Mouse (Mus musculus) frontal cortex, postnatal 14 days (tissue): Measurements from ENCODE around the gene Selenoo.
A peak's percentile ranks its signal among the peaks of the same experiment; 100 is the strongest.

ENCODE experiments used
- DNase-seq, 2 experiments: peaks; one replicate each; pipeline ENCODE4 v3.0.0; 2022; ENCODE audit warnings: low spot score in 2 of 2

Selenoo gene

GRCm38 (mm10) chr15:89126622-89127021 lies 37.7 kb downstream of the Selenoo start:
- no peak for DNase-seq

- no peak for DNase-seq
Measured at GRCm38 (mm10) chr15:89127364-89127940, 38.6 kb downstream of the Selenoo start.

- peak; percentile 72 to 76 for DNase-seq
Measured at GRCm38 (mm10) chr15:89128382-89129350, 39.8 kb downstream of the Selenoo start, which contains the start of gene Hdac10. Hdac10 (minus strand) TSS chr15:89128700.

- no peak for DNase-seq
Measured at GRCm38 (mm10) chr15:89130245-89130644, 41.4 kb downstream of the Selenoo start.

- DNase-seq: no peak
Measured at GRCm38 (mm10) chr15:89131316-89131715, 42.4 kb downstream of the Selenoo start.

GRCm38 (mm10) chr15:89136461-89137155 lies 47.7 kb downstream of the Selenoo start:
- DNase-seq: no peak

- DNase-seq: no peak
Measured at GRCm38 (mm10) chr15:89137378-89138045, 48.6 kb downstream of the Selenoo start.

- no peak for DNase-seq
Measured at GRCm38 (mm10) chr15:89138046-89138405, 49.1 kb downstream of the Selenoo start.

- DNase-seq: no peak
Measured at GRCm38 (mm10) chr15:89138531-89138930, 49.6 kb downstream of the Selenoo start.

GRCm38 (mm10) chr15:89140048-89140658 lies 51.3 kb downstream of the Selenoo start:
- DNase-seq: no peak

- no peak for DNase-seq
Measured at GRCm38 (mm10) chr15:89140659-89141252, 51.9 kb downstream of the Selenoo start, which contains the start of gene Mapk12. Mapk12 (minus strand) TSS chr15:89140703.

- no peak for DNase-seq
Measured at GRCm38 (mm10) chr15:89141443-89141842, 52.6 kb downstream of the Selenoo start.

- DNase-seq: no peak
Measured at GRCm38 (mm10) chr15:89141905-89142304, 53.0 kb downstream of the Selenoo start.

GRCm38 (mm10) chr15:89143134-89143533 lies 54.2 kb downstream of the Selenoo start:
- DNase-seq: no peak

- DNase-seq: no peak
Measured at GRCm38 (mm10) chr15:89144965-89145364, 56.1 kb downstream of the Selenoo start.

GRCm38 (mm10) chr15:89145813-89146350 lies 57.0 kb downstream of the Selenoo start:
- no peak for DNase-seq

GRCm38 (mm10) chr15:89146537-89146936 lies 57.7 kb downstream of the Selenoo start:
- DNase-seq: peak; percentile 48 to 58

- DNase-seq: no peak
Measured at GRCm38 (mm10) chr15:89147024-89147423, 58.1 kb downstream of the Selenoo start.

- no peak for DNase-seq
Measured at GRCm38 (mm10) chr15:89147456-89147855, 58.6 kb downstream of the Selenoo start.

GRCm38 (mm10) chr15:89147895-89148294 lies 59.0 kb downstream of the Selenoo start:
- DNase-seq: no peak
